Mouse (Mus musculus) thymus, adult 18-20 months (tissue): ENCODE results near the gene Bax.
"Not testable (repeated sequence)": the region's sequence is repeated elsewhere in the genome, so short reads cannot be mapped to it uniquely, and the experiment has no call there.

ENCODE experiments used
- DNase-seq, 2 experiments: peaks; one replicate each; pipeline ENCODE4 v3.0.0; 2022; ENCODE audit warnings: mixed read lengths in 2 of 2

Gene Bax

DNA sequence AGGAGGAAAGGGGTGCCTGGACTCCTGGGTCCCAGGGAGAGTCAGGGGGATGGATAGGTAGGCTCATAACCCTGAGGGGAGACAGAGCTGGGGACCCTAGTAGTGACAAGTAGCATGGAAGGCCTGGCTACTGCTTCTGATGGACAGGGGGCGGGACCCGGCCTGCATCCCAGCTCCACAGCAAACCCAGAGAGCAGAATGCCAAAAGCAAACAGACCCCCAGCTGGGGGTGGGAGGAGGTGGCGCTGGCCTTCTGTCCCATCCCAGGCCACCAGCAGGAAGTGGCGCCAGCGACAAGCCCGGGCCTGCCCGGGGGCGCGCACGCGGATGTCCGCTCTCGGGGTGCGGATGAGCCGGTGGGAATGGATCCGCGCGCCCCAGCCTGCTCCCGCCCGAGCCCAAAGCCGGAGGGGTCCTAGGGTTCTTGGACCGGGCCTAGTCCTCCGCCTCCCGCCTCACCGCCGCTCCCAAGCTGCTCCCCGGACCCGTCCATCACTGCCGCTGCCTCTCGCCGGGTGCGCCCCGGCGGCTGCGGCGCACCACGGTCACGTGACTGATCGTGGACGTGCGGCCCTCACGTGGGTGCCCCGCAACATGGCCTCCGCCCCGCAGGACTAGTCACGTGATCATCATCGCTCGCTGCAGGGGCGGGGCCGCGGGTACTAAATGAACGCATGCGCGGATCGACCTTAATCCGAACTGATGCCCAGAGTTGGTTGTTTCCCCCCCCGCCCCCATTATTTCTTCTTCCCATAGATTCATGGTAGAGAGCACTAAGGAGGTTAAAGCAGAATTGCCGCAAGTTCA lies at the start of gene Bax:
Gene Bax (minus strand): TSS at position 616 of the 807 bp plus-strand sequence.
- DNase-seq = peak; percentile 81 to 86

DNA sequence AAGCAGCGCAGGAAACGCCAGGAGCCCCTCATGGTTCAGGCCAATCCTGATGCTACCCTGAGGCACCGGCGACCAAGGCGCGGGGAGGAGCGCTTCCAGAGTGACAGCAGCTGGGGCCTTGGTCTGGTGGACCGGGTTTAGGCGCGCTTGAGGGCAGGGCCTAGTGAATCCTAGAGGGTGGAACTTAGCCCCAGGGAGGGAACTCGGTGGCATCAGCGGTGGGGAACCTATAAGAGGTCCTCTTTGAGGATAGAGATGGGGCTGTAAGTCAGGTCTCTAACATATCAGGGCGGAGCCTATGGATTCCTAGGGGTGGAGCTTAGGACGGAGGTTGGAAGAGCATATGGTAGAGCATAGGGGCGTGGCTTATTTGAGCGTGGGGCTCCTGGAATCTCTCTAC lies 48.7 kb upstream of the Bax start:
- DNase-seq = no peak

DNA sequence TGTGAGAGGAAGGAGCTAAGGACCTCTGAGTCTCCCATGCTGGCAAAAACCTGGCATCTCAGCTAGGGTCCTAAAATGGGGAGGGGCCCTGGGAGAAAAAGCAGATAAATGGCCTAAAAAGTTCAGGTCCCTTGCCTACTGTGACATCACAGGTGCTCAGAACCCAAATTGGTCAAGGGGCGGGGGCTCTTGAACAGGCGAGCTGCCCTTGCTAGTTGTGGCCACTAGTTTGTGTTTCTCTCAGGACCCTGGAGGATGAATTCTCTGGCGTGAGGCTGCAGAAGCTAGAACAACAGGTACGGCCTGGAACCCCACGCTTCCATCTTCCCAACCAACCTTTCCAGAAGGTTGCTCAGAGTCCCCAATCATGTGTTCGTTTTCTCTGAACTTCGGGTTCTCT lies 47.7 kb upstream of the Bax start:
- no peak for DNase-seq

DNA sequence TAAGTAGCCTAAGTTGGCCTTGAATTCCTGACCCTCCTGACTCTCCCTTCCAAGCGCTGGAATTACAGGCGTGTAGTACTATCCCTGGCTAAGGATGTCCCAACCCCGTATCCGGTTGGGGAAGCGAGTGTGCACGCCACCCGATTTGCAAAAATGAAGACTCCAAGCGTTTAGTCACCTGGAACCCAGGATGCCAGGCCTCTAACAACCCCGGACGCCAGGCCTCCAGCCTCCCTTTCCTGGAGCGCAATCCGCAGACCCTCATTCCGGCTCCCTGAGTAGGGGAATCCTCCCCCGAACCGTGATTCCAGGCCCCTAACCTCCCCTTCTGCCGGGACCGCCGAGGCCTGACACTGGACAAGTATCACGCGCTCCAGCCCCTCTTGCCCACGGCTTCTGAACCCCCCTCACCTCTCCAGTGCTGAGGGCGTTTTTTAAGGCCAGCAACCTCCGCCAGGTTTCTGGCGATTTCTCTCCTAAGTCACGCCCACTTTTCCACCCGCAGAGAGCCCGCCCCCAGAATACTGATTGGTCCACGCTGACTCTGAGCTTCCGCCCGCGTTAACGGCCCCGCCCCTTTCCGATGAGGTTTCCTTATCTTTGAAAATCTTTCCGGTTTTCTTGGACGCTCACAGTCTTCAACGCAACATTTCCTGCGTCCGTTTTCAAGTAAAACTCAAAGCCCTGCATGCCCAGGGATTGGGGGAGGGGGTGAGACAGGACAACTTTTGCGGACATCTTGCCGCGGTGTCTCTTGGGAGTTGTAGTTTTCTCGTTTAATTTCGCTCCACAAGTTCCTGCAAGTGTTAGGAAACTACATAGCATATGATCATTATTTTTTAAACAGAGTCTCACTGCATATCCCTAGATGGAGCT lies 43.5 kb upstream of the Bax start, which contains the start of gene Nucb1:
Gene Nucb1 (minus strand): TSS at position 495 of the 876 bp plus-strand sequence.
- peak; percentile 85 to 91 for DNase-seq

GRCm38 (mm10) chr7:45509181-45509882 lies 42.6 kb upstream of the Bax start:
- DNase-seq = no peak

DNA sequence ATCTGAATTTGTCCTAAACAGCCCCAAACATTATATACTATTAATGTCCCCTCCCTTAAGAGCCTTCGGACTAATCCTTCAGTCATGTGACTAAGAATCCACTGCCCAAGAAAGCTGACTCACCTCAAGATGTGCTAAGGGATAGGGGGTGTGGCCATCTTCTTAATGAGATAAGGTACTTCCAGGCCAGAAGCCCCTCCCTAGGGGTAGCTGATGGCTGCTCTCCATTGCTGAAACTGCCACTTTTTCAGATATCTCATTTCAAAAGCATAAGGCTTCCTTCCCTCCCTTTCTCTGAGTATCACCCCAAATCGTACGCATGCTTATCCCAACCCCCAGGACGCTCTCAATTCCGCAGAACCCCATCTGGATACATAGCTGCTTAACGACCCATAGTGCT lies 41.9 kb upstream of the Bax start:
- DNase-seq = no peak

GRCm38 (mm10) chr7:45507583-45507982 lies 40.9 kb upstream of the Bax start:
- no peak for DNase-seq

GRCm38 (mm10) chr7:45498427-45498826 lies 31.7 kb upstream of the Bax start:
- no peak for DNase-seq

- no peak for DNase-seq
These were observed 27.9 kb upstream of the Bax start for GRCm38 (mm10) chr7:45494548-45494947.

- no peak for DNase-seq
These were observed 26.3 kb upstream of the Bax start for GRCm38 (mm10) chr7:45492951-45493350.

GRCm38 (mm10) chr7:45492225-45492844 lies 25.6 kb upstream of the Bax start:
- no peak for DNase-seq

GRCm38 (mm10) chr7:45491264-45491663 lies 24.6 kb upstream of the Bax start:
- no peak for DNase-seq

DNA sequence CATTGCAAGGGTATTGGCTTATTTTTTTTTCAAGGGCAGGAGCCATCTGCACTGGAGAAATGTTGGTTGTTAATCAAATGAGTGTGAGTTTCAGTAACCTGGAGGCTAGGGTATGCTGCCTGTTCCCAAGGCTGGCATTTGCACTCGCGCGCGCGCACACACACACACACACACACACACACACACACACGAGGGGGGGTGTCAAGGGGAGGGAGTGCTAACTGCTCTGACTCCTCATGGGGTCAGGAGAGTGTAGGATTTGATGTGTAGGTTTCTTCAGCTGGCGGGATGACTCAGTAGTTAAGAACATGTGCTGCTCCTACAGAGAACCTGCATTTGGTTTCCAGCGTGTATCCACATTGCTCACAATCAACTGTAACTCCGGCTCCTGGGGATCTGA lies 24.1 kb upstream of the Bax start:
- DNase-seq = no peak

DNA sequence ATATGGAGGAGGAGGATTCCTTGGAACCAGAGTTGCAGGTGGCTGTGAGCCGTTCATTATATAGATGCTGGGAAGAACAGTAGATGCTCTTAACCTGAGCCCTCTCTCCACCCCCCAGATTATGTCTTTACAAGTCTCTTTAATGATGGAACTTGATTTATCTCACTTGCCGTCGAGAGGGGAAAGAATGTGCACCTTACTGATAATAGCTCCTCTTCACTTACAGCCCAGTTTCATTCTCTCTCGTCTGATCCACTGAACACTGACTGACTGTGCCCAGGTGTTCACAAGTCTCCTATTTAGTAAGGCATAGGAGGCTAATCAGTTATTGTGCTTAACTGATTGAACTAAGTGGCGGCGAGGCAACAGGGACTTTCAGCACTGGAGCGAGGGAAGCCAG lies 22.9 kb upstream of the Bax start:
- DNase-seq = no peak

DNA sequence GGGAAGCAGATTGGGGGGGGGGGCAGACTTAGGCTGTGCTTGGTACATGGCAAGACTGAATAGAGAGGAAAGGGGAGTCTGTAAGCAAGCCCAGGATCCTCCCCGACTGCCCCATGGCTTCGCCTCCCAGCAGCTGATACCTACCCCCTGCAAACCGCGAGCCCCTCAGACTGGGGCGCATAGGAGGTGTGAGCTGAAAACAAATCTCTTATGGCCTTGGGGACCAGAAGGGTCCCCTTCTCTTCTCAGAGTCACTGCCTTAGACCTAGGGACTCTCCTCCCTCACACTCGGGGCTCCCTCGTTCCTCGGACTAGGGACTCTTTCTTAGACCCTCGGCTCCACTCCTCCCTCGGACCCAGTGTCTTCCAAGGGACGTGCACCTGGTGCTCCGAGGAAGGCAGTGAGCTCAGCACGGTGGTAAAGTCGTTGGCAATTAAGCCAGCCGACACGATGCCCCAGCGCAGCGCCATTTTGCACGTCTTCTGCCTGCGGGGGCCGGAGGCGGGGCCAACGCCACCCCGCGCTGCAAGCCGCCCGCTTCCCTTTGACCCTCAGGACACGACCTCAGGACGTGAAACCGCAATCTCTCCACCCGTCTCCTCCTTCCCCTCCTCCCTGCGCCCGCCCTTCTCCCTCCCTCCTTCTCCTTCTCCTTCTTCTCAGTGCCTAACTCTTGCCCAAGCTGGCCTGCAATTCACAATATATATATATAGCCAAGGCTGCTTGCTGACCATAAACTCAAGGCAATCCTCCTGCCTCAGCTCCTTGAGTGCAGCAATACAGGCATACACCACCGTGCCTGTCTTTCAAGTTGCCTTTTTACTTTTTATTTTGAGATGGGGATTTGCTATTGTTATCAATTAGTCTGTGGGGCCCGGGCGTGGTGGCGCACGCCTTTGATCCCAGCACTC lies 21.9 kb upstream of the Bax start, which contains the start of gene Dhdh:
Gene Dhdh (minus strand): TSS at position 513 of the 912 bp plus-strand sequence.
- peak; percentile 25 to 38 for DNase-seq

DNA sequence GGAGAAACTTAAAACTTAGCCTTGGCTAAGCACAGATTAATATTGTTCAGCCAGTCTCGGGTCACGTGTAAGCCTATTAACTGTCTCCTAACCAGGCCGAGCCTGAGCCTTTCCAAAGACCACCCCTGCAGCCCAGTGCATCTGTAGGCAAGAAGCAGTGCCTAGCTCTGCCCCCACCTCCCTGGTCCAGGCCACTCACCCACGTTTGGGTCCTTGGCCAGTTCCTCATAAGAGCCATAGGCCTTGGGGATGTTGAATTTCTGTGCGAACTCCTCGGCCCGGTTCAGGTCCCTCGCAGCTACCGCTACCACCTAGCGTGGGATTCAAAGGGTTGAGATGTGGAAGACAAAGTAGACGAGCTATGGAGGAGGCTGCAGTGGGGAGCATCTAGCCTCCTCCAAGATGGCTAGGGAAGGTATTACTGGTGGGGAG lies 21.2 kb upstream of the Bax start:
- no peak for DNase-seq

DNA sequence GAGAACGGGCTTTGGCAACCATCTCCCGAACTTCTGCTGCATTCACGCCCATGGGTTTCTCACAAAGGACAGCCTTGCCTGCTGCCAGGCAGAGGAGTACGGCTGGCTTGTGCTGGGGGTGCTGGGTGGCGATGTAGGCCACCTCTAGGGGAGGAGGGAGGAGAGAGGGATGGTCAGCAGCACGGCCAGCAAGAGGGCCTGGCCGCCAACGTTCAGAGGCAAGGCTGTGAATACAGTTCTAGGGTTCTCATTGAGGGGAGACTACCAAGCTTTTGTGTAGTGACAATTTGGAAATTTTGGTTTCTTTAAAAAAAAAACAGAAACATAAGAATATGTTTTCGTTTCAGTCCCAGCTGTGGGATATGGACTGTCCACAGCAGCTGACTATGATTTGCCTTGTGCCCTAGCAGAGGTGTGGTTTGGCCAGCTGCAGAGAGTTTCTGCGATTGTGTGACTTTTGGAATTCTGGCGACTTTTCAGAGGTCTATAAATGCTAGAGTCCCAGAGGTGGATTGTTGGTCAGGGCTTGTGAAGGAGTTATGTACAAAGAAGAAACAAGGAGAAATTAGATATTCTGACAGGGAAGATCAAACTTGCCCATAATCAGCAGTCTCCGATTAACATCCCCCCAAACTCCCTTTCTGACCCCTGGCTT lies 20.2 kb upstream of the Bax start, which contains the start of gene Gm45808:
Gene Gm45808 (minus strand): TSS at position 51 of the 655 bp plus-strand sequence.
- no peak for DNase-seq

DNA sequence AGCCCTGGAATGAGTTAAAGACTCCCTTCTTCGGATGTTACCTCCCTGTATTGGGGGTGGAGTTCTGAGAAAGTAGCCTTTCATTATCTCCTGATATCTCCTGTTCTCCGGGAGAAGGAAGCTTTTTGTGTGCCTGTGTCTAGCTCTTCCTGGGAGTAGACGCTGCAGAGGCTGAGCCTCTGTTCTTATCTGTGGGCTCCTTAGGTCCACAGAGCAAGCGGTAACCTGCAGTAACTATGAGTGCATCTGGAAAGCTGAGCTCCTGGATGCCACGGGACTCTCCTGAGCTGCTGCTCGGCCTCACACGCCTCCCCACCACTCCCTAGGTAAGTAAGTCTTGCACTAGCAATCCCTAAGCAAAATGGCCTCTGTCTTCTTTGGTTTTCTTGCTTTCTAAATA lies 19.5 kb upstream of the Bax start:
- DNase-seq = no peak

GRCm38 (mm10) chr7:45484985-45485384 lies 18.3 kb upstream of the Bax start:
- not testable (repeated sequence) for DNase-seq

DNA sequence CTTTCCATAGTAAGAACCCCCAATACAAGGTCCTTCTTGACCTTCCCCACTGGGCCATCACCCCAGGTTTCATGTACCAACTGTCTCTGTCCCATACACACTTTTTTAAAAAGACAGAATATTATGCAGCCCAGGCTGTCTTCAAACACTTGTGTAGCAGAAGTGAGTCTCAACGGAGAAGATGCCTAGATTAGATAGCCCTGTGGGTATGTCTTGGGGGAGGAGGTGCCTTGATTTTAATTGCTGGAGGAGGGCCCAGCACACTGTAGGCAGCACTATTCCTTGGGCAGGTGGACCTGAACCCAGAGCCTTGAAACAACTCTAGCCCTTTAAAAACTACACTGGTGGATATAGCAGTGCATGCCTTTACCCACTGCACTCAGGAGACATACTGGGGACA lies 15.5 kb upstream of the Bax start:
- no peak for DNase-seq
